Mouse (Mus musculus): Measurements from ENCODE around the gene Cyp2c39. TPM values are rescaled to one million over a fixed set of nuclear protein-coding genes. Genes with fewer than 3 reads are reported as not detected.
"Not testable (repeated sequence)": the region's sequence is repeated elsewhere in the genome, so short reads cannot be mapped to it uniquely, and the experiment has no call there.

Gene Cyp2c39
- polyA plus RNA-seq (2015; fragmentation: Nextera tagmentation; extraction: Ambion mirVana), result not detected in 2 replicates

GRCm38 (mm10) chr19:39510534-39510933 is at the start of gene Cyp2c39:
Cyp2c39 (plus strand) TSS chr19:39510862.
- no peak within 1 kb of the TSS for H3K4me2 ChIP-seq (ENCODE audit: low read depth, low read length)
- 78% methylated on average over 4 of the region's 4 CpGs for WGBS
- H3K4me1 ChIP-seq (replicated peaks; ENCODE audit: control insufficient read depth, insufficient read depth, low read length), result no peaks in the 10 kb centered on the region
- ATAC-seq (ENCODE audit: low read depth), result no peak
- H3K4me3 ChIP-seq (ENCODE audit: low read length), result no peak within 1 kb of the TSS
- H3K27ac ChIP-seq (ENCODE audit: low read length), result no peak within 1 kb of the TSS
- no peaks in the 10 kb centered on the region for H3K36me3 ChIP-seq (ENCODE audit: control insufficient read depth, insufficient read depth, low read length)
- no peak within 1 kb of the TSS for H3K9ac ChIP-seq (ENCODE audit: low read length)
- H3K9me3 ChIP-seq (ENCODE audit: control insufficient read depth, low read length), result no peaks in the 10 kb centered on the region
- H3K27me3 ChIP-seq (ENCODE audit: control insufficient read depth, insufficient read depth, low read depth, low read length), result no peaks in the 10 kb centered on the region

GRCm38 (mm10) chr19:39462941-39463340 is 47.7 kb upstream of the Cyp2c39 start, which contains the start of gene Cyp2c38:
Cyp2c38 (minus strand) TSS chr19:39463075.
- no peaks in the 10 kb centered on the region for H3K4me1 ChIP-seq (replicated peaks; ENCODE audit: control insufficient read depth, insufficient read depth, low read length)

GRCm38 (mm10) chr19:39463923-39464322 is 46.7 kb upstream of the Cyp2c39 start:
- Histone ChIP-seq H3K4me3 (ENCODE audit: low read length) (no peak overlapping the region), H3K27ac (ENCODE audit: low read length) (no peak overlapping the region), H3K4me2 (ENCODE audit: low read depth, low read length) (no peak overlapping the region), H3K9ac (ENCODE audit: low read length) (no peak overlapping the region), H3K9me3 (ENCODE audit: control insufficient read depth, low read length) (no peaks in the 10 kb centered on the region), H3K36me3 (ENCODE audit: control insufficient read depth, insufficient read depth, low read length) (no peaks in the 10 kb centered on the region), H3K27me3 (ENCODE audit: control insufficient read depth, insufficient read depth, low read depth, low read length) (no peaks in the 10 kb centered on the region), H3K4me1 (replicated peaks; ENCODE audit: control insufficient read depth, insufficient read depth, low read length) (no peaks in the 10 kb centered on the region)
- ATAC-seq (ENCODE audit: low read depth), result no peak

More at GRCm38 (mm10) chr19:39462941-39463340, 47.7 kb upstream of the Cyp2c39 start, which contains the start of gene Cyp2c38:
- Histone ChIP-seq H3K9me3 (ENCODE audit: control insufficient read depth, low read length) (no peaks in the 10 kb centered on the region), H3K9ac (ENCODE audit: low read length) (no peak within 1 kb of the TSS), H3K27me3 (ENCODE audit: control insufficient read depth, insufficient read depth, low read depth, low read length) (no peaks in the 10 kb centered on the region), H3K4me2 (ENCODE audit: low read depth, low read length) (no peak within 1 kb of the TSS), H3K36me3 (ENCODE audit: control insufficient read depth, insufficient read depth, low read length) (no peaks in the 10 kb centered on the region), H3K27ac (ENCODE audit: low read length) (no peak within 1 kb of the TSS), H3K4me3 (ENCODE audit: low read length) (no peak within 1 kb of the TSS)
- 93% methylated on average over 1 of the region's 1 CpGs for WGBS
- ATAC-seq (ENCODE audit: low read depth), result no peak

- not testable (repeated sequence) for H3K9ac ChIP-seq (ENCODE audit: low read length); H3K4me2 ChIP-seq (ENCODE audit: low read depth, low read length); H3K4me3 ChIP-seq (ENCODE audit: low read length); ATAC-seq (ENCODE audit: low read depth); H3K9me3 ChIP-seq (ENCODE audit: control insufficient read depth, low read length); H3K27me3 ChIP-seq (ENCODE audit: control insufficient read depth, insufficient read depth, low read depth, low read length); H3K27ac ChIP-seq (ENCODE audit: low read length); H3K36me3 ChIP-seq (ENCODE audit: control insufficient read depth, insufficient read depth, low read length); H3K4me1 ChIP-seq (replicated peaks; ENCODE audit: control insufficient read depth, insufficient read depth, low read length)
- WGBS, result 80% methylated on average over 1 of the region's 1 CpGs
These were observed 26.7 kb upstream of the Cyp2c39 start for GRCm38 (mm10) chr19:39483961-39484360.

- H3K4me2 ChIP-seq (ENCODE audit: low read depth, low read length), result no peak overlapping the region
- H3K27ac ChIP-seq (ENCODE audit: low read length), result no peak overlapping the region
- peaks cover 3% of the 10 kb centered on the region; the same call in 1 of the 2 replicates for H3K9me3 ChIP-seq (ENCODE audit: control insufficient read depth, low read length)
- no peaks in the 10 kb centered on the region for H3K27me3 ChIP-seq (ENCODE audit: control insufficient read depth, insufficient read depth, low read depth, low read length)
- no peak for ATAC-seq (ENCODE audit: low read depth)
- no peaks in the 10 kb centered on the region for H3K4me1 ChIP-seq (replicated peaks; ENCODE audit: control insufficient read depth, insufficient read depth, low read length)
- H3K9ac ChIP-seq (ENCODE audit: low read length), result no peak overlapping the region
- no peak overlapping the region for H3K4me3 ChIP-seq (ENCODE audit: low read length)
- no peaks in the 10 kb centered on the region for H3K36me3 ChIP-seq (ENCODE audit: control insufficient read depth, insufficient read depth, low read length)
These were observed 4.3 kb upstream of the Cyp2c39 start for GRCm38 (mm10) chr19:39506341-39506740.

GRCm38 (mm10) chr19:39509533-39509932 is 1.1 kb upstream of the Cyp2c39 start:
- no peak for ATAC-seq (ENCODE audit: low read depth)
- no peaks in the 10 kb centered on the region for H3K4me1 ChIP-seq (replicated peaks; ENCODE audit: control insufficient read depth, insufficient read depth, low read length)
- no peak overlapping the region for H3K4me3 ChIP-seq (ENCODE audit: low read length)
- no peaks in the 10 kb centered on the region for H3K36me3 ChIP-seq (ENCODE audit: control insufficient read depth, insufficient read depth, low read length)
- no peaks in the 10 kb centered on the region for H3K9me3 ChIP-seq (ENCODE audit: control insufficient read depth, low read length)
- no peaks in the 10 kb centered on the region for H3K27me3 ChIP-seq (ENCODE audit: control insufficient read depth, insufficient read depth, low read depth, low read length)
- 68% methylated on average over 1 of the region's 1 CpGs for WGBS
- no peak overlapping the region for H3K27ac ChIP-seq (ENCODE audit: low read length)
- H3K4me2 ChIP-seq (ENCODE audit: low read depth, low read length), result no peak overlapping the region
- no peak overlapping the region for H3K9ac ChIP-seq (ENCODE audit: low read length)

Other genes with a start within 250 kb of the Cyp2c39 start
- not detected in 2 replicates for gene Cyp2c29, start 241.5 kb upstream of the Cyp2c39 start, polyA plus RNA-seq (2015; fragmentation: Nextera tagmentation; extraction: Ambion mirVana)
- gene Cyp2c38, start 47.8 kb upstream of the Cyp2c39 start, polyA plus RNA-seq (2015; fragmentation: Nextera tagmentation; extraction: Ambion mirVana), result not detected in 2 replicates
- gene Cyp2c67, start 138.2 kb downstream of the Cyp2c39 start, polyA plus RNA-seq (2015; fragmentation: Nextera tagmentation; extraction: Ambion mirVana), result not detected in 2 replicates
- gene Cyp2c68, start 230.2 kb downstream of the Cyp2c39 start, polyA plus RNA-seq (2015; fragmentation: Nextera tagmentation; extraction: Ambion mirVana), result 0.20 and 2.5 TPM in 2 replicates